Mouse (Mus musculus) midbrain, embryonic 10.5 days (tissue): ENCODE measurements around the gene Svs1. TPM values are rescaled to one million over a fixed set of nuclear protein-coding genes. Genes with fewer than 3 reads are reported as not detected.

ENCODE experiments used
- DNase-seq: peaks from one replicate; pipeline ENCODE4 v3.0.0-alpha.2; 2017; ENCODE audit warnings: low spot score
- H3K27ac ChIP-seq: fragments of 300-500 bp; sonication (generic); replicated peaks from 2 replicates; pipeline ENCODE4 v1.5.1; 2016; ENCODE audit warnings: mild to moderate bottlenecking
- H3K27me3 ChIP-seq: fragments of 300-500 bp; sonication (generic); 2 replicates; pipeline ENCODE4 v1.6.1; 2016; ENCODE audit warnings: low read depth, mild to moderate bottlenecking; ENCODE audit not compliant: poor library complexity, severe bottlenecking
- H3K36me3 ChIP-seq: fragments of 300-500 bp; sonication (generic); 2 replicates; pipeline ENCODE4 v1.6.1; 2016; ENCODE audit warnings: mild to moderate bottlenecking, moderate library complexity
- H3K4me1 ChIP-seq: fragments of 300-500 bp; sonication (generic); 2 replicates; pipeline ENCODE4 v1.6.1; 2016
- H3K4me3 ChIP-seq: fragments of 300-500 bp; sonication (generic); 2 replicates; pipeline ENCODE4 v1.5.1; 2016; ENCODE audit warnings: mild to moderate bottlenecking, moderate library complexity
- H3K9me3 ChIP-seq: fragments of 300-500 bp; sonication (generic); replicated peaks from 2 replicates; pipeline ENCODE4 v1.6.1; 2016; ENCODE audit warnings: mild to moderate bottlenecking
- WGBS: fragments of 180-500 bp; shearing (Covaris S2); methylation state at CpG from one replicate; pipeline ENCODE4 v1.1.7; 2016; 5-methylcytosine and 5-hydroxymethylcytosine counted together
- polyA plus RNA-seq: library from polyadenylated mRNA; unstranded; fragments of >200 nt; fragmentation: Nextera tagmentation; extraction: Ambion mirVana; gene quantifications from 2 replicates; pipeline ENCODE4 v1.2.1, GENCODE M21; 2016

The Svs1 gene
- polyA plus RNA-seq, 1 experiment from 2014 or later: not detected

DNA sequence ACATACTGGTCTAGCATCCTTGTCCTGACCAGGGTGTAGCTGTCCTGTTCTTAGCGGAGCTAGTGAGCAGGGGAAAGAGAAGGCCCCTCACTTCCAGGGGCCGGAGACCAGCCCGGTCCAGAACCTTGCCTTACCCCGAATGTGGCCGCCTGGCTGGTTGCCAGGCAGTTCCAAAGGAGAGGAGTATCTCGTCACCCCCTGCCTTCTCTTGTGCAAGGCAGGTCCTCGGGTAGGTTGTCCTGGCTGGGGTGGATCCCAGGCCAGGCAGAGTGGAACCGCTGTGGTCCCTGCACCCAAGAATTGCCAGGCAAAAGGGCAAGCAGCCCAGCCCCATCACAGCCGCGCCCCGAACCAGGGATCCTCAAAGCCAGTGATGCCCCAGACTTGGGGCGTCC is 50.6 kb downstream of the Svs1 start:
- 0 out of 2 replicates have a peak overlapping the region, but pooled peaks have one; percentile 42 for H3K27ac ChIP-seq
- peaks cover 27% of the 10 kb centered on the region for H3K27me3 ChIP-seq
- 66% methylated on average over 12 of the region's 12 CpGs for WGBS
- no peak for DNase-seq
- H3K36me3 ChIP-seq: no peaks in the 10 kb centered on the region
- no peaks in the 10 kb centered on the region for H3K9me3 ChIP-seq
- H3K4me3 ChIP-seq: no peak overlapping the region
- H3K4me1 ChIP-seq: peaks cover 15% of the 10 kb centered on the region

GRCm38 (mm10) chr6:49039470-49040180 is 53.0 kb downstream of the Svs1 start:
- peak; percentile 65 for DNase-seq
- H3K27me3 ChIP-seq: peaks cover 27% of the 10 kb centered on the region
- no peaks in the 10 kb centered on the region for H3K9me3 ChIP-seq
- peak overlapping the region; percentile 47 for H3K4me3 ChIP-seq
- no peaks in the 10 kb centered on the region for H3K36me3 ChIP-seq
- WGBS: 17% methylated on average over 18 of the region's 18 CpGs
- H3K4me1 ChIP-seq: peaks cover 15% of the 10 kb centered on the region
- H3K27ac ChIP-seq: peak overlapping the region; percentile 84

Other genes with a start within 250 kb of the Svs1 start
- 4.6 and 5.7 TPM in 2 replicates for gene Gimap1, start 247.8 kb upstream of the Svs1 start, polyA plus RNA-seq
- 0.96 and 1.0 TPM in 2 replicates for gene Gimap5, start 240.7 kb upstream of the Svs1 start, polyA plus RNA-seq
- gene Gimap3, start 216.0 kb upstream of the Svs1 start, polyA plus RNA-seq: not detected in 2 replicates
- 10.9 and 14.4 TPM in 2 replicates for gene Tmem176a, start 145.9 kb upstream of the Svs1 start, polyA plus RNA-seq
- gene Tmem176b, start 145.4 kb upstream of the Svs1 start, polyA plus RNA-seq: 24.0 and 46.1 TPM in 2 replicates
- not detected in 2 replicates for gene Aoc1, start 114.0 kb upstream of the Svs1 start, polyA plus RNA-seq
- gene 1600015I10Rik, start 57.0 kb upstream of the Svs1 start, polyA plus RNA-seq: not detected in 2 replicates
- not detected in 2 replicates for gene Doxl2, start 11.9 kb upstream of the Svs1 start, polyA plus RNA-seq
- 0.79 and 0.96 TPM in 2 replicates for gene Gpnmb, start 49.7 kb downstream of the Svs1 start, polyA plus RNA-seq
- gene Malsu1, start 86.9 kb downstream of the Svs1 start, polyA plus RNA-seq: 65.0 and 71.1 TPM in 2 replicates
- 134 and 148 TPM in 2 replicates for gene Igf2bp3, start 228.1 kb downstream of the Svs1 start, polyA plus RNA-seq